Mouse (Mus musculus): ENCODE measurements around the gene Hddc3. TPM values are rescaled to one million over a fixed set of nuclear protein-coding genes. Genes with fewer than 3 reads are reported as not detected.
"Not testable (repeated sequence)": the region's sequence is repeated elsewhere in the genome, so short reads cannot be mapped to it uniquely, and the experiment has no call there.

Gene Hddc3
- total RNA-seq, 2 experiments from 2014 or later: 10.9 to 17.8 TPM

DNA sequence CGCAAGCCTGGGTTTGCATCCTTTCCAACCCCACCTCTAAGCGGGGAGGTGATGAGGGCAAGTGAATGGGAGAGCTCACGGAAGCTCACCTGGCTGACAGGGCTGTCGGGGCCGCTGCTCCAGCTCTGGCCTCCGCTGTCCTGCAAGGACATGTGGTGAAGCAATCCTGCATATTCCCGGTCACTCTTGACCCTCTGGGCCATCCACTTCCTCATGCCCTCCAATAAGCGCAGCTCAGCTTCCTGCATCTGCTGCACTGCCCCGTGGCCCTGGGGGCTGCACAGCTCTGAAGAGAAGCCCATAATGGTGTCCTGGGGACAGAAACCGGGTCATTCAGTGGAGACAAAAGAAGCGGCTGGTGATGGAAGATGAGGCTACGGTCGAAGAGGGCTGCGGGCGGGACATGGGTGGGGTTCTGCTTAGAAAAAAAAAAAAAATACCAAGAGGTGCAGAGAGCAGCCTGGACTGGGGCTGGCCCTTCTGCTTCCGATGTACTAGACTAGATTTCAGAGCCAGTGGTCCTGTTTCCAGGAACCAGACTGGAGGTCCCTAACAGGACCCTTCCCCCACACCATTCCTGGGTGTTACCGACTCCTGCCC is 44.2 kb downstream of the Hddc3 start:
- ATAC-seq (replicated peaks; ENCODE audit: low FRiP score, low TSS enrichment, poor library complexity, severe bottlenecking): peak; percentile 19; the same call in 1 of the 2 replicates

DNA sequence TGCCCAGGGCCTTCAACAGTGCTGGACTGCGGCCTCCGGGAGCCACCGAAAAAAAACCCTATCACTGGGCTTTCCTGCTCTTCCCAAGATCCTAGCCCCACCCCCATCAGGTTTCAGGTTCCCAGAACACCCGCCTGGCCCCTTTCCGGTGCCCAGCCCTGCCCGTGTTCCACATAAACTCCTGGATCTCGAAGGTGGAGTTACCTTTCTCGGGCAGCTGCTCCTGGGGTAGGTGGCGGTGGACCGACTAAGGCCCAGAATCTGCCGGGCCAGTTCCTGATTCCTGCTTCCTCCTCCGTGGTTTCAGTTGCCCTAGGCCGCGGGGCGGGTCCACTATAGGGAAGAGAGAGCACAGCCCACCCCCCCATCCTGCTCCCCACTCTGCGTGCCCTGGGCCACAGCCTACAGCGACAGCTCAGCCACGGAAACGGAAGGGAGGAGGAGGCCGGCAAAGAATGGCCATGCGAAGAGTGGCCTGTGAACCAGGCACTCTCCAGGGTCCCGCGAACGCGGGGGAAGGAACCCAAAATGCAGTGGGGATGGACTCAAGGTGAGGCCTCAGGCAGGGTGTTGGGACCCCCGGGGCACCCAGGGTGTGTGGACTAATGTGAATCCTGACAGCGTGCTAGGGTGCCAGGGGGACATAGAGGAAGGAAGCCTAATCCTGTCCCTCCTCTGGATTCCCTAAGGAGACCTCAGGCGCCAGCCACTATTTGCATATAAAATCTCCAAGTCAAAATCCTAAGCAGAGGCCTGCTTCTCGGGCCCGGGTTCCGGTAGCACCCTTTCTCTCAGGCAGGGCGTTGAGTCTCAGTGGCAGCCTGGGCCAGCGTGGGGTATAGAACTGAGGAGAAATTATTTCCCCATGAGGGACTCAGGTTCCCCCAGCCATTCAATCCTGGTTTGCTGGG is 45.0 kb downstream of the Hddc3 start, which contains the start of gene Fes:
Fes (minus strand) TSS at position 314 of the 911 bp plus-strand sequence.
- ATAC-seq (replicated peaks; ENCODE audit: low FRiP score, low TSS enrichment, poor library complexity, severe bottlenecking): no peak

DNA sequence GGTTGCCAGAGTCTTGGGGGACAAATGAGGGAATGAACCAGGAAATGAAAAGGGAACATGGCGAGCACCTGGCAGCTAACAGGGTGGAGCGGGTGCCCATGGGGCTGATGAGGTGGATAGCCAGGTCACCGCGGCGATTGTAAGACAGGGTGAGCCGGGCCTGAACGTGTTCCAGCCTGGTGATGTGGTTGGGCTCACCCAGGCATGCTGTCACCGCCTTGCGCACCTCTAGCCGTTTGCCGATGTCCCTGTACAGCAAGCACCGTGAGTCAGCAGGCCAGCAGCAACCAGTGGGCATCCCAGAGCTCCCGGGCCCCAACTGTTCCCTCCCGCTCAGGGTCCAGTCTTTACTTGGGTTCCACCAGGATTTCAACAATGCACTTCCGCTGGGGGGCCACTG is 49.2 kb downstream of the Hddc3 start:
- ATAC-seq (replicated peaks; ENCODE audit: low FRiP score, low TSS enrichment, poor library complexity, severe bottlenecking): no peak

GRCm38 (mm10) chr7:80394600-80394999 is 51.7 kb downstream of the Hddc3 start:
- no peak for ATAC-seq (replicated peaks; ENCODE audit: low FRiP score, low TSS enrichment, poor library complexity, severe bottlenecking)

- ATAC-seq (replicated peaks; ENCODE audit: low FRiP score, low TSS enrichment, poor library complexity, severe bottlenecking): not testable (repeated sequence)
Measured at GRCm38 (mm10) chr7:80396427-80396826, 53.5 kb downstream of the Hddc3 start.

- no peak for ATAC-seq (replicated peaks; ENCODE audit: low FRiP score, low TSS enrichment, poor library complexity, severe bottlenecking)
Measured at GRCm38 (mm10) chr7:80397986-80398385, 55.1 kb downstream of the Hddc3 start.

DNA sequence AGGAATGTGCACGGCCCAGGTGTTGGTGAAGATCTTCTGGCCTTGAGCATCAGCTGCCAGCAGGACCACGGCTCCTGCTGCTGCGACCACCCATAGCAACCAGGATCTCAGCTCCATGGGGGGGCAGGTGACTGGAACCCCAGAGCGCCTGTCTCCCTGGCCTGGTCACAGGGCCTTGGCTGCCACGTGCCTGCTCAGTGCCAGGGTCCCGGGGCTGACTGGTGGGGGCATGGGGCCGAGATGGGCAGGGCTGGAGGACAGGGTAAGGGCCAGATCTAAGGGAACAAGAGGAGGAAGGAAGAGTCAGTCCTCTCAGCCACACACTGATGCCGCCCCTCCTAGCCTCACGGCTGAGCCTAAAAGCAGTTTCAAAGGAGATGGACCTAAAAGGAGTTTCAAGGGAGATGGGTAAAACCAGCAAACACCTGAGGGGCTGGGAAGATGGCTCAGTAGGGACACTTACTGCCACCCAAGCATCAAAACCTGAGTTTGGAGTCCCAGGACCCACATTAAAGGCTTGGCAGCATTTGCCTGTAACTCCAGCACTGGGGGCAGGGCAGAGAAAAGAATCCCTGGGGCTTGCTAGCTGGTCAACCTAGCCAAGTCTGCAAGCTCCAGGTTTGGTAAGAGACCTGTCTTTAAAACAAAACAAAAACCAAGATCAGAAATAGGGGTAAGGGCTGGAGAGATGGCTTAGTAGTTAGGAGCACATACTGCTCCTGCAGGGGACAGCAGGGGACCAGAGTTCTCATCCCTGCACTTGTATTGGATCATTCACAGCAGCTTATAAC is 55.9 kb downstream of the Hddc3 start:
- no peak for ATAC-seq (replicated peaks; ENCODE audit: low FRiP score, low TSS enrichment, poor library complexity, severe bottlenecking)

- ATAC-seq (replicated peaks; ENCODE audit: low FRiP score, low TSS enrichment, poor library complexity, severe bottlenecking): no peak
Measured at GRCm38 (mm10) chr7:80400099-80400498, 57.2 kb downstream of the Hddc3 start.

Other genes with a start within 250 kb of the Hddc3 start
- 80.7 and 102 TPM in 2 replicates for gene Idh2, start 227.7 kb upstream of the Hddc3 start, total RNA-seq (2014; fragmentation: Nextera tagmentation)
- 117 and 132 TPM in 2 replicates for gene Idh2, start 227.7 kb upstream of the Hddc3 start, total RNA-seq (2017)
- gene Sema4b, start 156.3 kb upstream of the Hddc3 start, total RNA-seq (2014; fragmentation: Nextera tagmentation): 8.3 and 13.4 TPM in 2 replicates
- 3.2 and 3.4 TPM in 2 replicates for gene Sema4b, start 156.3 kb upstream of the Hddc3 start, total RNA-seq (2017)
- gene Cib1, start 110.3 kb upstream of the Hddc3 start, total RNA-seq (2014; fragmentation: Nextera tagmentation): 65.7 and 67.1 TPM in 2 replicates
- gene Cib1, start 110.3 kb upstream of the Hddc3 start, total RNA-seq (2017): 28.8 and 42.4 TPM in 2 replicates
- gene Gdpgp1, start 110.2 kb upstream of the Hddc3 start, total RNA-seq (2014; fragmentation: Nextera tagmentation): 8.2 and 9.7 TPM in 2 replicates
- gene Gdpgp1, start 110.2 kb upstream of the Hddc3 start, total RNA-seq (2017): 2.7 and 4.7 TPM in 2 replicates
- gene Ttll13, start 96.7 kb upstream of the Hddc3 start, total RNA-seq (2014; fragmentation: Nextera tagmentation): not detected in 2 replicates
- gene Ttll13, start 96.7 kb upstream of the Hddc3 start, total RNA-seq (2017): 0.11 and 1.9 TPM in 2 replicates
- 24.4 and 37.7 TPM in 2 replicates for gene Ngrn, start 81.9 kb upstream of the Hddc3 start, total RNA-seq (2014; fragmentation: Nextera tagmentation)
- gene Ngrn, start 81.9 kb upstream of the Hddc3 start, total RNA-seq (2017): 18.8 and 25.7 TPM in 2 replicates
- 33.6 and 37.9 TPM in 2 replicates for gene Vps33b, start 73.5 kb upstream of the Hddc3 start, total RNA-seq (2014; fragmentation: Nextera tagmentation)
- gene Vps33b, start 73.5 kb upstream of the Hddc3 start, total RNA-seq (2017): 43.4 and 54.7 TPM in 2 replicates
- gene Prc1, start 48.7 kb upstream of the Hddc3 start, total RNA-seq (2014; fragmentation: Nextera tagmentation): 75.1 and 96.7 TPM in 2 replicates
- gene Prc1, start 48.7 kb upstream of the Hddc3 start, total RNA-seq (2017): 135 and 138 TPM in 2 replicates
- gene Rccd1, start 18.6 kb upstream of the Hddc3 start, total RNA-seq (2014; fragmentation: Nextera tagmentation): 22.7 and 26.3 TPM in 2 replicates
- 20.4 and 25.0 TPM in 2 replicates for gene Rccd1, start 18.6 kb upstream of the Hddc3 start, total RNA-seq (2017)
- 11.2 and 24.2 TPM in 2 replicates for gene Unc45a, start 2.1 kb upstream of the Hddc3 start, total RNA-seq (2014; fragmentation: Nextera tagmentation)
- gene Unc45a, start 2.1 kb upstream of the Hddc3 start, total RNA-seq (2017): 20.1 and 23.2 TPM in 2 replicates
- 20.3 and 33.2 TPM in 2 replicates for gene Man2a2, start 28.3 kb downstream of the Hddc3 start, total RNA-seq (2014; fragmentation: Nextera tagmentation)
- gene Man2a2, start 28.3 kb downstream of the Hddc3 start, total RNA-seq (2017): 10.8 and 19.4 TPM in 2 replicates
- 12.5 and 23.2 TPM in 2 replicates for gene Fes, start 44.8 kb downstream of the Hddc3 start, total RNA-seq (2014; fragmentation: Nextera tagmentation)
- gene Fes, start 44.8 kb downstream of the Hddc3 start, total RNA-seq (2017): 1.8 and 17.9 TPM in 2 replicates
- 24.9 and 31.5 TPM in 2 replicates for gene Furin, start 62.3 kb downstream of the Hddc3 start, total RNA-seq (2014; fragmentation: Nextera tagmentation)
- 8.2 and 10.0 TPM in 2 replicates for gene Furin, start 62.3 kb downstream of the Hddc3 start, total RNA-seq (2017)
- gene Blm, start 192.0 kb downstream of the Hddc3 start, total RNA-seq (2014; fragmentation: Nextera tagmentation): 110 and 139 TPM in 2 replicates
- gene Blm, start 192.0 kb downstream of the Hddc3 start, total RNA-seq (2017): 72.4 and 78.2 TPM in 2 replicates

Data from megakaryocyte-erythroid progenitor cell, adult 5-6 weeks (primary cell).